Mouse (Mus musculus): ENCODE measurements at regions not wholly inside any gene's neighbourhood (a gene's known extent, or its start where the extent isn't known, plus 50 kb on each side); places are given as distances from the start of the nearest gene placed in this dataset.

GRCm38 (mm10) chr15:103627085-103627484, 62.2 kb upstream of the Glycam1 start:
- peak; percentile 9 for DNase-seq (ENCODE audit: low read depth, low spot score)

Data from mesoderm, embryonic 11.5 days (tissue).